Mouse (Mus musculus): ENCODE measurements around the gene Krt80. TPM values are rescaled to one million over a fixed set of nuclear protein-coding genes. Genes with fewer than 3 reads are reported as not detected.

Krt80 gene
- polyA plus RNA-seq, 1 experiment from 2014 or later, result 0.09 TPM

DNA sequence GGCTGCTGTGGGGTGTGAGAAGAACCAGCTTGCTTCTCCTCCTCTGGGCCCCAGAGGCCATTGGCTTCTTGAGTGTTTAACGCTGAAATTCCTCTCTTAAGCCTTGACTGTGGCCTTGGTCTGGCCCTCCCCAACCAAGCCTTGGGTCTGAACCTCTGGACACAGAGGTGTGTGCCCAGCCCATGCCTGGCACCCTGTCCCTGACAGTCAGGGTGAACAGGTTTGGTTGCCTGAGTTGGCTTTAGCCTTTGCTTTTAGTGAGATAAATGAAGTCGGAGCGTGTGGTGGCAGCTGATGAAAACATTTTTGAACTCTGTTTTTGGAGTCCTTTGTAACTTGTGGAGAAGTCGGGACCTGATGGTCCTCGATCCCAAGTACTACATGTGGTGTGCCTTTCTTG is 20.2 kb upstream of the Krt80 start:
- Histone ChIP-seq H3K4me1 (no peaks in the 10 kb centered on the region), H3K9me3 (no peaks in the 10 kb centered on the region), H3K36me3 (replicated peaks) (no peaks in the 10 kb centered on the region), H3K9ac (no peak overlapping the region), H3K4me2 (no peak overlapping the region), H3K27me3 (replicated peaks) (no peaks in the 10 kb centered on the region), H3K27ac (no peak overlapping the region), H3K4me3 (no peak overlapping the region)
- ATAC-seq (replicated peaks), result no peak
- 90% methylated on average over 5 of the region's 5 CpGs for WGBS

DNA sequence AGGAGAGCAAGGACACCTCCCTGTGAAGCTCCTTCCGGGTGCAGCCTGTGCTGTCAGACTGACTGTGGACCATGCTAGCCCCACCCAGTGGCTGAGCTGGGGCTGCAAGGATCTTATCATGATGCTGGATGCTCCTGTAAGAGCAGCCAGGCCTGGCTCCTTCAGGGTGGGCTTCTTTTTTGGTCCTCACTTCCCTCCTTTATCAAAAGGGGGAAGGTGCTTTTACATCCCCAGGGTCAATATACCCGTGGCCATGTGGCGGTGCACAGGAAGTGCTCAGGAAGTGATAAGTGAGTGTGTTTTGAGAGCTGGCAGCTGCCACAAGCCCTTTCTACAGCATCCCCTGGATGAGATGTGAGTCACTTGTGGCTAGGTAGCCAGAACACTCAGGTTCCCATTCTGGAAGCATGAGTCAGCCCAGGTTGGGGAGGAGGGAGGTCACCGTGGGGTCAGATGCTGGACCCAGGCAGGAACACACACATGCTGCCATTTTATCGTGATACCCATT is 18.1 kb upstream of the Krt80 start:
- no peak overlapping the region for H3K4me2 ChIP-seq
- no peaks in the 10 kb centered on the region for H3K4me1 ChIP-seq
- no peak overlapping the region for H3K27ac ChIP-seq
- H3K9ac ChIP-seq, result no peak overlapping the region
- H3K27me3 ChIP-seq (replicated peaks), result no peaks in the 10 kb centered on the region
- WGBS, result 63% methylated on average over 5 of the region's 5 CpGs
- H3K36me3 ChIP-seq (replicated peaks), result no peaks in the 10 kb centered on the region
- no peaks in the 10 kb centered on the region for H3K9me3 ChIP-seq
- no peak overlapping the region for H3K4me3 ChIP-seq
- ATAC-seq (replicated peaks), result no peak

DNA sequence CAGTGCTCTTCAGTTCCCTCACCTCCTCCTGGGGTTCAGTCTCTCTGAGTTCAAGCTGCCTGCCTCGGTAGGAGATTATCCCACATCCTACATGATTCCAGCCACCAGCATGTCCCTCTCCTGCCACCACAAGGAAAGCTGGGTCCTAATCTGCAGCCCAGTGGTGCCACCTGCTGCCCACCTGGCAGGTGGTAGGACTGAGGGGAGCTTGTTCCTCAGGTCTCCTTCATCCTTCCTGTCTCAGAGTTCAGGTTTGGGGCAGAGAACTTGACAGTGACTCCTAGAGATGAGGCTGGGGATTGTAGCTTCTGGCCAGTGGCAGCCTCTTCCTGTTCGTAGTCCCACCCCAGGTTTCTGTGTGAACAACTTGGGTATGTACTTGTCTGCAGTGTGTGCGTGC is 17.2 kb upstream of the Krt80 start:
- Histone ChIP-seq H3K36me3 (replicated peaks) (no peaks in the 10 kb centered on the region), H3K4me1 (no peaks in the 10 kb centered on the region), H3K9me3 (no peaks in the 10 kb centered on the region), H3K27me3 (replicated peaks) (no peaks in the 10 kb centered on the region), H3K4me2 (no peak overlapping the region), H3K27ac (no peak overlapping the region), H3K4me3 (no peak overlapping the region), H3K9ac (no peak overlapping the region)
- ATAC-seq (replicated peaks), result no peak
- WGBS, result 56% methylated on average over 3 of the region's 3 CpGs

- no peaks in the 10 kb centered on the region for H3K4me1 ChIP-seq
Observed at GRCm38 (mm10) chr15:101385064-101385463, 15.1 kb upstream of the Krt80 start.

GRCm38 (mm10) chr15:101384610-101385009 is 14.6 kb upstream of the Krt80 start:
- Histone ChIP-seq H3K27me3 (replicated peaks) (no peaks in the 10 kb centered on the region), H3K4me2 (no peak overlapping the region), H3K27ac (no peak overlapping the region), H3K4me3 (no peak overlapping the region), H3K36me3 (replicated peaks) (no peaks in the 10 kb centered on the region), H3K9ac (no peak overlapping the region), H3K9me3 (no peaks in the 10 kb centered on the region), H3K4me1 (no peaks in the 10 kb centered on the region)
- ATAC-seq (replicated peaks), result no peak
- WGBS, result 89% methylated on average over 7 of the region's 7 CpGs

More at GRCm38 (mm10) chr15:101385064-101385463, 15.1 kb upstream of the Krt80 start:
- Histone ChIP-seq H3K9me3 (no peaks in the 10 kb centered on the region), H3K4me3 (no peak overlapping the region), H3K36me3 (replicated peaks) (no peaks in the 10 kb centered on the region), H3K27me3 (replicated peaks) (no peaks in the 10 kb centered on the region), H3K27ac (no peak overlapping the region), H3K4me2 (no peak overlapping the region), H3K9ac (no peak overlapping the region)
- no peak for ATAC-seq (replicated peaks)
- WGBS, result 90% methylated on average over 6 of the region's 6 CpGs

GRCm38 (mm10) chr15:101382811-101383210 is 12.8 kb upstream of the Krt80 start:
- H3K9ac ChIP-seq, result no peak overlapping the region
- no peak overlapping the region for H3K4me2 ChIP-seq
- H3K9me3 ChIP-seq, result no peaks in the 10 kb centered on the region
- H3K27ac ChIP-seq, result no peak overlapping the region
- no peaks in the 10 kb centered on the region for H3K36me3 ChIP-seq (replicated peaks)
- H3K4me1 ChIP-seq, result no peaks in the 10 kb centered on the region
- H3K27me3 ChIP-seq (replicated peaks), result no peaks in the 10 kb centered on the region
- no peak for ATAC-seq (replicated peaks)
- 89% methylated on average over 11 of the region's 11 CpGs for WGBS
- no peak overlapping the region for H3K4me3 ChIP-seq

DNA sequence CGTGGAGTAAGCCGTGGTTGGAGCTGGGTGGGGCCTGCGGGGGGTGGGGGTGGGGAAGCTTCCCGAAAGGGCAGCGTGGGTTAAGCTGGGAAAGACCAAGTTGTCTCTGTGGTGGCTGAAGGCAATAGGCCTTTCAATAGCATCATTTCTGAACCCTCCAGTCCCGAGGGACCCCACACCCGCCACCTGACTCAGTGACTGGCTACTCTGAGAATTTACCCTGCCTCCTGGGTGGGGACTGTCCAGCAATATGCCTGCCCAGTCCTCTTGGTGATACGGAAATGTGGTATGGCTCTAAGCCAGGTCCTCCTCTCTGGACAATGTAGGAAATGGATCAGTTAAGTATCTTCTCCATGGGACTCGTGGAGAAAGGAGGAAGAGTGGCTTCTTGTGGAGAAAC is 11.8 kb upstream of the Krt80 start:
- Histone ChIP-seq H3K4me2 (no peak overlapping the region), H3K4me1 (no peaks in the 10 kb centered on the region), H3K27me3 (replicated peaks) (no peaks in the 10 kb centered on the region), H3K9me3 (no peaks in the 10 kb centered on the region), H3K9ac (no peak overlapping the region), H3K4me3 (no peak overlapping the region), H3K27ac (no peak overlapping the region), H3K36me3 (replicated peaks) (no peaks in the 10 kb centered on the region)
- 59% methylated on average over 9 of the region's 9 CpGs for WGBS
- ATAC-seq (replicated peaks), result no peak

GRCm38 (mm10) chr15:101378646-101379045 is 8.7 kb upstream of the Krt80 start:
- no peak for ATAC-seq (replicated peaks)
- Histone ChIP-seq H3K27ac (no peak overlapping the region), H3K36me3 (replicated peaks) (no peaks in the 10 kb centered on the region), H3K27me3 (replicated peaks) (no peaks in the 10 kb centered on the region), H3K9ac (no peak overlapping the region), H3K9me3 (no peaks in the 10 kb centered on the region), H3K4me2 (no peak overlapping the region), H3K4me1 (no peaks in the 10 kb centered on the region), H3K4me3 (no peak overlapping the region)
- 79% methylated on average over 5 of the region's 5 CpGs for WGBS

GRCm38 (mm10) chr15:101376776-101377061 is 6.8 kb upstream of the Krt80 start:
- no peaks in the 10 kb centered on the region for H3K9me3 ChIP-seq
- no peak for ATAC-seq (replicated peaks)
- no peaks in the 10 kb centered on the region for H3K27me3 ChIP-seq (replicated peaks)
- H3K36me3 ChIP-seq (replicated peaks), result no peaks in the 10 kb centered on the region
- WGBS, result 70% methylated on average over 5 of the region's 5 CpGs
- H3K9ac ChIP-seq, result no peak overlapping the region
- no peak overlapping the region for H3K4me2 ChIP-seq
- no peaks in the 10 kb centered on the region for H3K4me1 ChIP-seq
- H3K27ac ChIP-seq, result no peak overlapping the region
- H3K4me3 ChIP-seq, result no peak overlapping the region

- no peaks in the 10 kb centered on the region for H3K4me1 ChIP-seq
- no peak overlapping the region for H3K27ac ChIP-seq
- 73% methylated on average over 6 of the region's 6 CpGs for WGBS
- no peak overlapping the region for H3K4me3 ChIP-seq
- H3K9ac ChIP-seq, result no peak overlapping the region
- no peaks in the 10 kb centered on the region for H3K9me3 ChIP-seq
- no peaks in the 10 kb centered on the region for H3K36me3 ChIP-seq (replicated peaks)
- H3K4me2 ChIP-seq, result no peak overlapping the region
- no peak for ATAC-seq (replicated peaks)
- H3K27me3 ChIP-seq (replicated peaks), result no peaks in the 10 kb centered on the region
Observed at GRCm38 (mm10) chr15:101375956-101376775, 6.2 kb upstream of the Krt80 start.

GRCm38 (mm10) chr15:101374879-101375278 is 4.9 kb upstream of the Krt80 start:
- no peak for ATAC-seq (replicated peaks)
- no peaks in the 10 kb centered on the region for H3K36me3 ChIP-seq (replicated peaks)
- no peaks in the 10 kb centered on the region; the same call in 1 of the 2 replicates for H3K4me1 ChIP-seq
- no peaks in the 10 kb centered on the region for H3K27me3 ChIP-seq (replicated peaks)
- H3K4me3 ChIP-seq, result no peak overlapping the region
- 70% methylated on average over 4 of the region's 4 CpGs for WGBS
- no peaks in the 10 kb centered on the region for H3K9me3 ChIP-seq
- no peak overlapping the region for H3K9ac ChIP-seq
- H3K4me2 ChIP-seq, result no peak overlapping the region
- H3K27ac ChIP-seq, result no peak overlapping the region

- Histone ChIP-seq H3K27ac (no peak overlapping the region), H3K4me2 (no peak overlapping the region), H3K9ac (no peak overlapping the region), H3K27me3 (replicated peaks) (no peaks in the 10 kb centered on the region), H3K36me3 (replicated peaks) (no peaks in the 10 kb centered on the region), H3K4me3 (no peak overlapping the region), H3K9me3 (no peaks in the 10 kb centered on the region), H3K4me1 (no peaks in the 10 kb centered on the region; the same call in 1 of the 2 replicates)
- 91% methylated on average over 16 of the region's 16 CpGs for WGBS
- no peak for ATAC-seq (replicated peaks)
Observed at GRCm38 (mm10) chr15:101373286-101373898, 3.4 kb upstream of the Krt80 start.
